Mouse (Mus musculus) intestine, embryonic 15.5 days (tissue): ENCODE results near the gene Krt222. TPM values are rescaled to one million over a fixed set of nuclear protein-coding genes. Genes with fewer than 3 reads are reported as not detected.

Experiments used
- ATAC-seq: fragments of 200-750 bp; cut with Nextera tagmentation; 2 replicates; pipeline ENCODE4 v1.8.0; 2017; ENCODE audit warnings: moderate TSS enrichment, moderate library complexity
- H3K27ac ChIP-seq: fragments of 300-500 bp; sonication (generic); 2 replicates; pipeline ENCODE4 v1.5.1; 2015; ENCODE audit warnings: mild to moderate bottlenecking, inconsistent platforms
- H3K27me3 ChIP-seq: fragments of 300-500 bp; sonication (generic); replicated peaks from 2 replicates; pipeline ENCODE4 v1.6.1; 2015; ENCODE audit warnings: inconsistent platforms
- H3K36me3 ChIP-seq: fragments of 300-500 bp; sonication (generic); 2 replicates; pipeline ENCODE4 v1.6.1; 2015; ENCODE audit warnings: inconsistent platforms
- H3K4me1 ChIP-seq: fragments of 300-500 bp; sonication (generic); replicated peaks from 2 replicates; pipeline ENCODE4 v1.6.1; 2015; ENCODE audit warnings: inconsistent platforms
- H3K4me2 ChIP-seq: fragments of 300-500 bp; sonication (generic); replicated peaks from 2 replicates; pipeline ENCODE4 v1.6.1; 2015; ENCODE audit warnings: mild to moderate bottlenecking, inconsistent platforms
- H3K4me3 ChIP-seq: fragments of 300-500 bp; sonication (generic); replicated peaks from 2 replicates; pipeline ENCODE4 v1.5.1; 2015; ENCODE audit warnings: inconsistent platforms
- H3K9ac ChIP-seq: fragments of 300-500 bp; sonication (generic); 2 replicates; pipeline ENCODE4 v1.6.1; 2015; ENCODE audit warnings: inconsistent platforms
- H3K9me3 ChIP-seq: fragments of 300-500 bp; sonication (generic); 2 replicates; pipeline ENCODE4 v1.6.1; 2016; ENCODE audit warnings: inconsistent platforms
- WGBS: fragments of 180-500 bp; shearing (Covaris S2); methylation state at CpG from one replicate; pipeline ENCODE4 v1.1.7; 2015; 5-methylcytosine and 5-hydroxymethylcytosine counted together
- polyA plus RNA-seq: library from polyadenylated mRNA; unstranded; fragments of >200 nt; fragmentation: Nextera tagmentation; extraction: Ambion mirVana; gene quantifications from 2 replicates; pipeline ENCODE4 v1.2.1, GENCODE M21; 2015

The Krt222 gene
- polyA plus RNA-seq, 1 experiment from 2014 or later, result 0.49 TPM

GRCm38 (mm10) chr11:99189154-99189582, 54.7 kb downstream of the Krt222 start:
- 20% methylated on average over 14 of the region's 14 CpGs for WGBS

GRCm38 (mm10) chr11:99187348-99187747, 56.5 kb downstream of the Krt222 start:
- H3K9me3 ChIP-seq, result no peaks in the 10 kb centered on the region
- H3K4me1 ChIP-seq, result no peaks in the 10 kb centered on the region
- 64% methylated on average over 4 of the region's 4 CpGs for WGBS
- H3K27ac ChIP-seq, result no peak overlapping the region
- no peaks in the 10 kb centered on the region for H3K36me3 ChIP-seq
- H3K4me3 ChIP-seq, result no peak overlapping the region
- no peak overlapping the region for H3K9ac ChIP-seq
- H3K27me3 ChIP-seq, result no peaks in the 10 kb centered on the region
- ATAC-seq, result no peak
- H3K4me2 ChIP-seq, result no peak overlapping the region

More at GRCm38 (mm10) chr11:99189154-99189582, 54.7 kb downstream of the Krt222 start:
- Histone ChIP-seq H3K27me3 (no peaks in the 10 kb centered on the region), H3K9ac (no peak overlapping the region), H3K27ac (no peak overlapping the region), H3K4me2 (no peak overlapping the region), H3K9me3 (no peaks in the 10 kb centered on the region), H3K4me3 (no peak overlapping the region), H3K4me1 (no peaks in the 10 kb centered on the region), H3K36me3 (no peaks in the 10 kb centered on the region)
- ATAC-seq, result no peak

- Histone ChIP-seq H3K36me3 (no peaks in the 10 kb centered on the region), H3K27ac (no peak overlapping the region), H3K4me3 (no peak overlapping the region), H3K9ac (no peak overlapping the region), H3K4me1 (no peaks in the 10 kb centered on the region), H3K27me3 (no peaks in the 10 kb centered on the region), H3K9me3 (no peaks in the 10 kb centered on the region), H3K4me2 (no peak overlapping the region)
- WGBS, result 87% methylated on average over 2 of the region's 2 CpGs
- no peak for ATAC-seq
Observed at GRCm38 (mm10) chr11:99186836-99187235, 57.0 kb downstream of the Krt222 start.

Other genes starting within 250 kb of the Krt222 start
- gene Top2a, start 219.9 kb downstream of the Krt222 start, polyA plus RNA-seq, result 183 and 194 TPM in 2 replicates
- 426 and 441 TPM in 2 replicates for gene Igfbp4, start 202.8 kb downstream of the Krt222 start, polyA plus RNA-seq
- gene Tns4, start 154.8 kb downstream of the Krt222 start, polyA plus RNA-seq, result 0.58 and 0.93 TPM in 2 replicates
- 0.43 and 0.87 TPM in 2 replicates for gene Ccr7, start 89.0 kb downstream of the Krt222 start, polyA plus RNA-seq
- 186 and 190 TPM in 2 replicates for gene Smarce1, start 13.1 kb downstream of the Krt222 start, polyA plus RNA-seq
- 0.11 and 0.15 TPM in 2 replicates for gene Krt24, start 41.2 kb upstream of the Krt222 start, polyA plus RNA-seq
- gene Krt25, start 78.9 kb upstream of the Krt222 start, polyA plus RNA-seq, result not detected in 2 replicates
- gene Krt26, start 93.9 kb upstream of the Krt222 start, polyA plus RNA-seq, result 0.11 TPM in 1 of 2 replicates, not detected in the other
- not detected in 2 replicates for gene Krt27, start 107.0 kb upstream of the Krt222 start, polyA plus RNA-seq
- gene Krt28, start 130.8 kb upstream of the Krt222 start, polyA plus RNA-seq, result 0.09 TPM in 1 of 2 replicates, not detected in the other
- 18.3 and 21.2 TPM in 2 replicates for gene Krt10, start 145.3 kb upstream of the Krt222 start, polyA plus RNA-seq
- not detected in 2 replicates for gene Krt12, start 178.2 kb upstream of the Krt222 start, polyA plus RNA-seq
- gene Krt20, start 194.1 kb upstream of the Krt222 start, polyA plus RNA-seq, result 64.3 and 72.9 TPM in 2 replicates
- gene Krt23, start 249.1 kb upstream of the Krt222 start, polyA plus RNA-seq, result 12.2 and 13.1 TPM in 2 replicates